Mouse (Mus musculus): ENCODE results near the gene Ttc21b.
"Not testable (repeated sequence)": the region's sequence is repeated elsewhere in the genome, so short reads cannot be mapped to it uniquely, and the experiment has no call there.

Ttc21b gene

GRCm38 (mm10) chr2:66256220-66257131 is at the start of gene Ttc21b:
Ttc21b (minus strand) TSS chr2:66256617.
- DNase-seq = peak; percentile 98

- no peak for DNase-seq
These were observed 16.1 kb upstream of the Ttc21b start for GRCm38 (mm10) chr2:66272551-66272950.

GRCm38 (mm10) chr2:66244013-66244412 is 12.4 kb downstream of the Ttc21b start:
- DNase-seq = no peak

- DNase-seq = no peak
These were observed 16.1 kb downstream of the Ttc21b start for GRCm38 (mm10) chr2:66240334-66240733.

GRCm38 (mm10) chr2:66238886-66239285 is 17.5 kb downstream of the Ttc21b start:
- no peak for DNase-seq

GRCm38 (mm10) chr2:66220954-66221353 is 35.5 kb downstream of the Ttc21b start:
- no peak for DNase-seq

GRCm38 (mm10) chr2:66209875-66210274 is 46.5 kb downstream of the Ttc21b start:
- DNase-seq = peak; percentile 17

GRCm38 (mm10) chr2:66209353-66209752 is 47.1 kb downstream of the Ttc21b start:
- no peak for DNase-seq

GRCm38 (mm10) chr2:66206796-66207195 is 49.6 kb downstream of the Ttc21b start:
- DNase-seq = no peak

- no peak for DNase-seq
These were observed 52.2 kb downstream of the Ttc21b start for GRCm38 (mm10) chr2:66204218-66204617.

GRCm38 (mm10) chr2:66200195-66200594 is 56.2 kb downstream of the Ttc21b start:
- no peak for DNase-seq

GRCm38 (mm10) chr2:66191691-66192100 is 64.7 kb downstream of the Ttc21b start:
- DNase-seq = no peak

GRCm38 (mm10) chr2:66190157-66190556 is 66.3 kb downstream of the Ttc21b start:
- DNase-seq = peak; percentile 69

- DNase-seq = not testable (repeated sequence)
These were observed 67.2 kb downstream of the Ttc21b start for GRCm38 (mm10) chr2:66189197-66189596.

- DNase-seq = no peak
These were observed 68.9 kb downstream of the Ttc21b start for GRCm38 (mm10) chr2:66187520-66187919.

- peak; percentile 34 for DNase-seq
These were observed 71.8 kb downstream of the Ttc21b start for GRCm38 (mm10) chr2:66184431-66185164.

- DNase-seq = peak; percentile 31
These were observed 76.1 kb downstream of the Ttc21b start for GRCm38 (mm10) chr2:66180293-66180692.

GRCm38 (mm10) chr2:66179782-66180181 is 76.6 kb downstream of the Ttc21b start:
- DNase-seq = peak; percentile 40

- DNase-seq = no peak
These were observed 77.6 kb downstream of the Ttc21b start for GRCm38 (mm10) chr2:66178848-66179215.

GRCm38 (mm10) chr2:66177886-66178847 is 78.2 kb downstream of the Ttc21b start:
- DNase-seq = peak; percentile 60

- no peak for DNase-seq
These were observed 79.4 kb downstream of the Ttc21b start for GRCm38 (mm10) chr2:66177017-66177416.

GRCm38 (mm10) chr2:66173134-66173533 is 83.3 kb downstream of the Ttc21b start:
- peak; percentile 87 for DNase-seq

GRCm38 (mm10) chr2:66171643-66172042 is 84.8 kb downstream of the Ttc21b start:
- DNase-seq = no peak

Measured in layer of hippocampus, adult 9-11 months (tissue).